Mouse (Mus musculus): ENCODE measurements at regions not wholly inside any gene's neighbourhood (a gene's known extent, or its start where the extent isn't known, plus 50 kb on each side); places are given as distances from the start of the nearest gene placed in this dataset.

DNA sequence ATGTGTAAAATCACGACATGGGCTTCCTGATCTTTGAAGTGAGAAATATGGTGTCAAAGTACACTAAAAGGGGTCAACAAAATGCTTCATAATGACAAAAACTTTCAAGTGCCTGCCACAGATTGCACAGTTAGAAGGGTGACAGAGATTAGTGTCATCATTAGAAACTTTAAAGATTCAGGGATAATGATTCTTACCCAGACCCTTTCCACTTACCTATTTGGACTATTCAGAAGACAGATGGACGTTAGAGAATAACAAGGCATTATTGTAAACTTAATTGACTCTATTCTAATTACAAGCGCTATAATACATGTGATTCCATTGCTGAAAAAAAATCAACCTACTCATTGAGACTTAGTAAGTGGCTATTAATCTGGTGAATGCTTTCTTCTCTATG lies 162.6 kb upstream of the Pcdh20 start:
- H3K27me3 ChIP-seq (replicated peaks): no peaks in the 10 kb centered on the region
- 43% methylated on average over 3 of the region's 3 CpGs for WGBS
- H3K36me3 ChIP-seq: no peaks in the 10 kb centered on the region
- no peak overlapping the region for H3K27ac ChIP-seq
- no peaks in the 10 kb centered on the region for H3K9me3 ChIP-seq
- no peak overlapping the region for H3K9ac ChIP-seq
- H3K4me3 ChIP-seq: no peak overlapping the region
- H3K4me1 ChIP-seq: no peaks in the 10 kb centered on the region
- peak; percentile 61; the same call in 1 of the 2 replicates for ATAC-seq (ENCODE audit: low FRiP score, low read depth)
- H3K4me2 ChIP-seq (replicated peaks): no peak overlapping the region

DNA sequence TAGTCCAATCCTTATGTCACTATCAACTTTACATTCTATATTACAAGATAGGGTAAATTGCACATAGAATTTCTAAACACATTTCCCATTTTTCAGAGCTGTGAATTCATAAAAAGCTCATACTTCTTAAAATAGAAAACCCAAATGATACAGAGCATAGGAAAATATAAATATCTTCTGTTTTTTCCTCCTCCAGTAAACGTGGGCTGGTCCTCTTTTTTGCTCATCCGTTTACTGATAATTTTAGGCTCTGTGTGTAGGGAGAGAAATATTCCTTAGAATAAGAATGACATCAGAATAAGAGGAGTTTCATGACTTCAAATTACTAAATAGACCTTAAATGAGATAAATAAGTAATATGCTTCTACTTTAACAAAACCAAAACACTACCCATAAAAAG lies 124.2 kb upstream of the Pcdh20 start:
- H3K4me3 ChIP-seq: no peak overlapping the region
- WGBS: 77% methylated on average over 2 of the region's 2 CpGs
- no peaks in the 10 kb centered on the region for H3K4me1 ChIP-seq
- no peak overlapping the region for H3K27ac ChIP-seq
- H3K9ac ChIP-seq: no peak overlapping the region
- H3K36me3 ChIP-seq: no peaks in the 10 kb centered on the region
- ATAC-seq (ENCODE audit: low FRiP score, low read depth): no peak
- no peaks in the 10 kb centered on the region for H3K9me3 ChIP-seq
- H3K27me3 ChIP-seq (replicated peaks): no peaks in the 10 kb centered on the region
- no peak overlapping the region for H3K4me2 ChIP-seq (replicated peaks)

DNA sequence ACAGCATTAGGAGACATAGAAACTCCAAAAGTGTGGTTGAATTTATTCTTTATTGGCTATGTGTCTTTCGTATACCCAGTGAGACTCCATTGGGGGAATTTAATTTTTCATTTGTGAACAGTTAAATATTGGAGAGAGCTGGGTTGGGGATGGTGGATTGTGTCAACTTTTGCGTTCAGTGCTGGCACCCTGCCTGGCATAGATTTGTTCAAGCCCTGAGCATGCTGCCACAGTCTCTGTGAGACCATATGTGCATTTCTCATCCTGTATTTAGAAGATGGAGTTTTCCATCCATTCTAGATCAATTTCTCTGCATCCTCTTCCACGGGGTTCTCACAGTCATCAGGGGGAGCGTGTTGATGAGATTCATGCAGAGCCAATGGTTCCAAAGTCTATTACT lies 98.9 kb upstream of the Pcdh20 start:
- no peaks in the 10 kb centered on the region for H3K9me3 ChIP-seq
- H3K27ac ChIP-seq: no peak overlapping the region
- no peaks in the 10 kb centered on the region for H3K36me3 ChIP-seq
- H3K4me1 ChIP-seq: no peaks in the 10 kb centered on the region
- 82% methylated on average over 4 of the region's 4 CpGs for WGBS
- H3K9ac ChIP-seq: no peak overlapping the region
- no peaks in the 10 kb centered on the region for H3K27me3 ChIP-seq (replicated peaks)
- H3K4me2 ChIP-seq (replicated peaks): no peak overlapping the region
- H3K4me3 ChIP-seq: no peak overlapping the region
- ATAC-seq (ENCODE audit: low FRiP score, low read depth): no peak

DNA sequence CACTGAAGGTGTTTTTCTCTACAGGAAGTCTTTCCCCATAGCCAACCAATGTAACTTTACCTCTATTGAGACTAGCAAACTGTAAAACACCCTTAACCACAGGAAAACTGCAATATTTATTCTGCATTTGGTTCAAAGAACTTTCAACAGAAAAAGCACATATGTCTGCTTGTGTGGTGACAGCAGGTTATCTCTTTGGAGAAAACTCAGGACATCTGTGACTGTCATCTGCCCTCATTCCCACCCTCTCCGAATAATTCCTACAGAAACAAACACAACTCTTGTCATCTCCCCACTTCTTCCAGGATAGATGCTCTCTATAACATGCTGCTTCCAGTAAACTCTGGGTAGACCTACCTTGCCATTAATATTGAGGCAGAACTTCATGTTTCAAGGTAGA lies 96.4 kb upstream of the Pcdh20 start:
- WGBS: 88% methylated on average over 1 of the region's 1 CpGs
- H3K4me1 ChIP-seq: no peaks in the 10 kb centered on the region
- H3K9me3 ChIP-seq: no peaks in the 10 kb centered on the region
- H3K4me3 ChIP-seq: no peak overlapping the region
- no peak overlapping the region for H3K9ac ChIP-seq
- no peak overlapping the region for H3K27ac ChIP-seq
- H3K4me2 ChIP-seq (replicated peaks): no peak overlapping the region
- no peaks in the 10 kb centered on the region for H3K36me3 ChIP-seq
- no peaks in the 10 kb centered on the region for H3K27me3 ChIP-seq (replicated peaks)
- no peak for ATAC-seq (ENCODE audit: low FRiP score, low read depth)

DNA sequence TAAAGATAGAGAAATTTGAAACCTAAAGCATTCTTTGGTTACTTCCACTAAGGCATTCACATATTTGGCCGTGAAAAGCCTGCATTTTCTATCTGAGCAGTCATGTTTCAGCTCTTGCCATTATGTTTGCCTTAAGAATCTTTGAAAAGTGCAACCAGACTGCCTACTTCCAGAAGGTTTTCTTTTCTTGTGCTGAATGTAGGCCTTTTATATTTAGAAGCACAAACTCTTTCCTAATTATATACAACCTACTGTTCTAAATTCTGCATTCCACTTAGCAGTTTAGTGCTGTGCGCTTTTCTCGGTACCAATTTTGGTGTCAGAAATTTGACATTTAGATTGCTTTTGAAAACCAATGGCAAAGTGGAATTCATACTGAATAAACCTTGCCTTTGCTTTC lies 72.4 kb upstream of the Pcdh20 start:
- no peak for ATAC-seq (ENCODE audit: low FRiP score, low read depth)
- Histone ChIP-seq H3K27ac (no peak overlapping the region), H3K9ac (no peak overlapping the region), H3K4me3 (no peak overlapping the region), H3K36me3 (no peaks in the 10 kb centered on the region), H3K27me3 (replicated peaks) (no peaks in the 10 kb centered on the region), H3K4me2 (replicated peaks) (no peak overlapping the region), H3K9me3 (no peaks in the 10 kb centered on the region), H3K4me1 (no peaks in the 10 kb centered on the region)
- WGBS: 87% methylated on average over 3 of the region's 3 CpGs

DNA sequence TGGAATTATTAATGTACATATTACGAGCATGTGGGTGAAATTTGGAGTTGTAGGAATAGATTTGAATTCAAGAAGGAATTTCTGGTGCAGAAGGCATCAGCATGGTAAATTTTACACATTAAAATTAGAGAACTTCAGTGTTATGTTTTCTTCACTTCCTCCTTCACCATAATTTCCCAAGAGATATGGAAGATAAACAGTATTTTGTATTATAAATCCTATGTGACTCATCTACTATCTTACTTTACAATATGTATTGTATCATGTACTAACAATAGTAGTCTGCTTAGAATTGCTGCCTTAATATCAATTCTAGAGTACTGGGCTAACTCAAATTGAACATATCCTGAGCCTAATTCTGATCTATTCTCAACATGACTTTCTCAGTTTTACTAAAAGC lies 71.3 kb upstream of the Pcdh20 start:
- Histone ChIP-seq H3K4me3 (no peak overlapping the region), H3K27me3 (replicated peaks) (no peaks in the 10 kb centered on the region), H3K36me3 (no peaks in the 10 kb centered on the region), H3K4me1 (no peaks in the 10 kb centered on the region), H3K9ac (no peak overlapping the region), H3K9me3 (no peaks in the 10 kb centered on the region), H3K4me2 (replicated peaks) (no peak overlapping the region), H3K27ac (no peak overlapping the region)
- WGBS: 76% methylated on average over 1 of the region's 1 CpGs
- ATAC-seq (ENCODE audit: low FRiP score, low read depth): no peak
